Mouse (Mus musculus) myocyte (in vitro differentiated cells): ENCODE results near the gene Kif16b. TPM values are rescaled to one million over a fixed set of nuclear protein-coding genes. Genes with fewer than 3 reads are reported as not detected.

ENCODE experiments used
- H3K27me3 ChIP-seq: one replicate; pipeline ENCODE4 v1.6.1; 2011; ENCODE audit not compliant: control insufficient read depth, insufficient read depth, insufficient read length
- H3K36me3 ChIP-seq: one replicate; pipeline ENCODE4 v1.6.1; 2011; ENCODE audit not compliant: control insufficient read depth, insufficient read depth
- H3K4me2 ChIP-seq: one replicate; pipeline ENCODE4 v1.6.1; 2011; ENCODE audit warnings: low read depth, control low read depth
- H3K4me3 ChIP-seq: one replicate; pipeline ENCODE4 v1.5.1; 2011; ENCODE audit warnings: mild to moderate bottlenecking, control low read depth, moderate library complexity
- H3K79me2 ChIP-seq: one replicate; pipeline ENCODE4 v1.6.1; 2011; ENCODE audit not compliant: control insufficient read depth, insufficient read depth
- H3ac ChIP-seq: one replicate; pipeline ENCODE4 v1.6.1; 2011; ENCODE audit not compliant: control insufficient read depth, insufficient read length
- CEBPB ChIP-seq: IDR thresholded peaks from 2 replicates; pipeline ENCODE4 v1.6.1; 2011; ENCODE audit warnings: mild to moderate bottlenecking, moderate library complexity; ENCODE audit not compliant: poor library complexity, insufficient read depth, severe bottlenecking
- E2F4 ChIP-seq: IDR thresholded peaks from one replicate; pipeline ENCODE4 v1.6.1; 2011; ENCODE audit warnings: mild to moderate bottlenecking, control low read depth, moderate library complexity; ENCODE audit not compliant: insufficient read depth
- MAX ChIP-seq: IDR thresholded peaks from one replicate; pipeline ENCODE4 v1.6.1; 2011; ENCODE audit warnings: low read depth, mild to moderate bottlenecking, control low read depth
- MYOD1 ChIP-seq, 3 experiments: IDR thresholded peaks; one replicate each; pipeline ENCODE4 v1.6.1; 2011; ENCODE audit warnings: control low read depth in 2 of 3, low read depth in 2 of 3, mild to moderate bottlenecking in 2 of 3, moderate library complexity in 1 of 3; ENCODE audit not compliant: insufficient read length in 2 of 3, control insufficient read depth in 1 of 3
- MYOG ChIP-seq, 3 experiments: IDR thresholded peaks; one replicate each; pipeline ENCODE4 v1.6.1; 2011; ENCODE audit warnings: control low read depth in 2 of 3, low read depth in 2 of 3, mild to moderate bottlenecking in 2 of 3; ENCODE audit not compliant: insufficient read length in 2 of 3, control insufficient read depth in 1 of 3, insufficient read depth in 1 of 3
- POLR2A ChIP-seq: IDR thresholded peaks from one replicate; pipeline ENCODE4 v1.6.1; 2011; ENCODE audit warnings: low read depth, mild to moderate bottlenecking, control low read depth, moderate library complexity; ENCODE audit not compliant: insufficient read length
- POLR2AphosphoS2 ChIP-seq: IDR thresholded peaks from one replicate; pipeline ENCODE4 v1.6.1; 2011; ENCODE audit warnings: low read depth, control low read depth; ENCODE audit not compliant: insufficient read length
- REST ChIP-seq: IDR thresholded peaks from one replicate; pipeline ENCODE4 v1.6.1; 2011; ENCODE audit warnings: mild to moderate bottlenecking, control low read depth, moderate library complexity; ENCODE audit not compliant: insufficient read depth, insufficient read length
- SRF ChIP-seq: IDR thresholded peaks from one replicate; pipeline ENCODE4 v1.6.1; 2011; ENCODE audit warnings: low read depth; ENCODE audit not compliant: control insufficient read depth, insufficient read length
- TCF12 ChIP-seq: IDR thresholded peaks from one replicate; pipeline ENCODE4 v1.6.1; 2011; ENCODE audit warnings: mild to moderate bottlenecking, control low read depth; ENCODE audit not compliant: poor library complexity, insufficient read depth, severe bottlenecking
- TCF3 ChIP-seq: IDR thresholded peaks from one replicate; pipeline ENCODE4 v1.6.1; 2011; ENCODE audit warnings: low read depth, control low read depth; ENCODE audit not compliant: insufficient read length
- USF1 ChIP-seq: IDR thresholded peaks from one replicate; pipeline ENCODE4 v1.6.1; 2011; ENCODE audit warnings: low read depth, mild to moderate bottlenecking, control low read depth, moderate library complexity
- polyA plus RNA-seq: library from polyadenylated mRNA; unstranded; fragments of >200 nt; fragmentation: generic; extraction: Trizol; gene quantifications from one replicate; pipeline ENCODE4 v1.2.1, GENCODE M21; 2012; ENCODE audit warnings: missing spikeins

Kif16b gene
- polyA plus RNA-seq, 1 experiment: 3.3 TPM

DNA sequence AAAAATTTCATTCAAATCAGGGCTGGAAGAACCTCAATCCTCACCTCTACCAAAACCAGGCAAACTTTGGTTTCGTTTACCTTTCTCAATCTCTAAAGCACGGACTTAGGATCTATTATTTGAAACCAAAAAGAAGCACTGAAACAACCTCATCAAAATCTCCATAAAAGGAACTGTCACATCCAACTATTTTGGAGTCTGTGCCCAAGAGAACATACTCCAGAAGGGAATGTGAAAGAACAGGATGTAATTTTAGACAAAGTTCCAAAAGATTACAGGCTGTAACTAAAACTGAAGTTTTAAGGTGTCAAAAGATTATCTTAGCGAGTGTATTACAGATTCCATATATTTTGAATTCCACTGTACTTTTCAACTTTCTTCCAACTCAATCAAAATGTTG is 232.9 kb downstream of the Kif16b start:
- Histone ChIP-seq H3K4me3 (no peak overlapping the region), H3K27me3 (no peaks in the 10 kb centered on the region), H3K36me3 (no peaks in the 10 kb centered on the region), H3K4me2 (no peak overlapping the region), H3K79me2 (no peaks in the 10 kb centered on the region), H3ac (no peak overlapping the region)
- TF ChIP-seq REST: no peak
- TF ChIP-seq E2F4: no peak
- no peak for TF ChIP-seq CEBPB
- no peak for TF ChIP-seq MAX
- TF ChIP-seq TCF12: no peak
- no peak for TF ChIP-seq POLR2A
- TF ChIP-seq SRF: no peak
- TF ChIP-seq POLR2AphosphoS2: no peak
- no peak for TF ChIP-seq MYOG (IDR thresholded peaks at IDR 0.05; ENCODE audit: control insufficient read depth in 1 of 3, insufficient read depth in 1 of 3, insufficient read length in 2 of 3, low read depth in 2 of 3)
- no peak for TF ChIP-seq USF1

DNA sequence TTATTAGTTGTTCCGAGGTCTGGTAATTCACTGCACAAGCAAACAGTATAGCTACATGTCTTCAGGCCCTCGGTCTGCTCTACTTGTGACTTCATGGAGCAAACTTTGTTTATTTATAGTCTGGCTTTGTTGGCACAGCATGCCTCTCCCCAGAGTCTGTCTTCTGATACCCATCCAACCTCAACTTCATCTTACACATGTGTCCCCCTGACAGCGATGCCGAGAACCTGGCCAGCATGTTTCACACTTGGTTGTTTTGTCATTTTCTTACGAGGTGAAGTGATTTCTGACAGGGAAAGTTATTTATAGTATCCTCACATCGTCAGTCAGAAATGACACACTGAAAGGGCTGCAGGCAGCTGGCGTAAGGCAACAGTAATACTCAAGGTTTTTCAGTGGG is 249.7 kb downstream of the Kif16b start:
- Histone ChIP-seq H3K4me2 (no peak overlapping the region), H3K4me3 (no peak overlapping the region), H3K36me3 (no peaks in the 10 kb centered on the region), H3ac (no peak overlapping the region), H3K27me3 (no peaks in the 10 kb centered on the region), H3K79me2 (no peaks in the 10 kb centered on the region)
- no peak for TF ChIP-seq POLR2AphosphoS2
- no peak for TF ChIP-seq USF1
- TF ChIP-seq MYOD1 (IDR thresholded peaks at IDR 0.05; ENCODE audit: control insufficient read depth in 1 of 3, insufficient read length in 2 of 3, low read depth in 2 of 3): no peak
- no peak for TF ChIP-seq TCF3
- TF ChIP-seq E2F4: no peak
- TF ChIP-seq REST: no peak
- no peak for TF ChIP-seq TCF12
- TF ChIP-seq MYOG (IDR thresholded peaks at IDR 0.05; ENCODE audit: control insufficient read depth in 1 of 3, insufficient read depth in 1 of 3, insufficient read length in 2 of 3, low read depth in 2 of 3): no peak
- no peak for TF ChIP-seq MAX
- TF ChIP-seq CEBPB: no peak
- TF ChIP-seq POLR2A: no peak
- no peak for TF ChIP-seq SRF

- H3ac ChIP-seq: no peak overlapping the region
- TF ChIP-seq CEBPB (no peak), MAX (no peak), USF1 (no peak), E2F4 (no peak), TCF12 (no peak), POLR2A (no peak), SRF (no peak), TCF3 (no peak), POLR2AphosphoS2 (no peak), MYOD1 (IDR thresholded peaks at IDR 0.05; ENCODE audit: control insufficient read depth in 1 of 3, insufficient read length in 2 of 3, low read depth in 2 of 3) (no peak)
- H3K36me3 ChIP-seq: no peaks in the 10 kb centered on the region
- no peaks in the 10 kb centered on the region for H3K79me2 ChIP-seq
- no peaks in the 10 kb centered on the region for H3K27me3 ChIP-seq
- H3K4me3 ChIP-seq: no peak overlapping the region
- no peak overlapping the region for H3K4me2 ChIP-seq
Measured at GRCm38 (mm10) chr2:142648023-142648453, 253.3 kb downstream of the Kif16b start.

DNA sequence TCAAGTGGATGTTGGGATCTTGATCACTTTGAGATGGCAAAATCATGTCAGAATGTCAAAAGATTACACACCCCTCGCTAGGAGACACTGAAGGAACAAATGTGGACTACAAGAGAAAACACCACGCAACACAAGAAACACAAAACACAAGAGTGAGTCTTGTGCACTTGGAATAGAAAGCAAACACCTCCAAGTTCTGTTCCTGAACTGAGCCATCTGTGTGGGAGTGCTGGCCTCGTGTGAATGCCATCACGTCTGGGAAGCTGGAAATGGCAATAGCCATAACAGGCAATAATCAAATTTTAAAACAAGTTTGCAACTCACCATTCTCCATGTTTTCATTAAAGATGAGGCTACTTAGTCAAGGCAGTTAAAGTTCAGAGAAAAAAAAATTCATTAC is 254.5 kb downstream of the Kif16b start:
- H3ac ChIP-seq: no peak overlapping the region
- no peaks in the 10 kb centered on the region for H3K27me3 ChIP-seq
- no peaks in the 10 kb centered on the region for H3K36me3 ChIP-seq
- H3K4me3 ChIP-seq: no peak overlapping the region
- H3K79me2 ChIP-seq: no peaks in the 10 kb centered on the region
- H3K4me2 ChIP-seq: no peak overlapping the region
- TF ChIP-seq REST: no peak
- TF ChIP-seq SRF: no peak
- no peak for TF ChIP-seq POLR2AphosphoS2
- no peak for TF ChIP-seq MAX
- no peak for TF ChIP-seq E2F4
- no peak for TF ChIP-seq MYOG (IDR thresholded peaks at IDR 0.05; ENCODE audit: control insufficient read depth in 1 of 3, insufficient read depth in 1 of 3, insufficient read length in 2 of 3, low read depth in 2 of 3)
- TF ChIP-seq TCF12: no peak
- TF ChIP-seq CEBPB: no peak
- TF ChIP-seq TCF3: no peak
- no peak for TF ChIP-seq MYOD1 (IDR thresholded peaks at IDR 0.05; ENCODE audit: control insufficient read depth in 1 of 3, insufficient read length in 2 of 3, low read depth in 2 of 3)
- no peak for TF ChIP-seq POLR2A
- no peak for TF ChIP-seq USF1

GRCm38 (mm10) chr2:142641766-142642165 is 259.6 kb downstream of the Kif16b start:
- TF ChIP-seq POLR2A: no peak
- no peak for TF ChIP-seq MYOG (IDR thresholded peaks at IDR 0.05; ENCODE audit: control insufficient read depth in 1 of 3, insufficient read depth in 1 of 3, insufficient read length in 2 of 3, low read depth in 2 of 3)
- no peak for TF ChIP-seq MYOD1 (IDR thresholded peaks at IDR 0.05; ENCODE audit: control insufficient read depth in 1 of 3, insufficient read length in 2 of 3, low read depth in 2 of 3)
- no peak for TF ChIP-seq REST
- TF ChIP-seq SRF: no peak
- no peak for TF ChIP-seq TCF12
- TF ChIP-seq USF1: no peak
- TF ChIP-seq CEBPB: no peak
- TF ChIP-seq POLR2AphosphoS2: no peak
- no peak for TF ChIP-seq MAX
- no peak for TF ChIP-seq E2F4
- no peaks in the 10 kb centered on the region for H3K79me2 ChIP-seq
- H3ac ChIP-seq: no peak overlapping the region
- no peak overlapping the region for H3K4me2 ChIP-seq
- no peak overlapping the region for H3K4me3 ChIP-seq
- H3K27me3 ChIP-seq: no peaks in the 10 kb centered on the region
- no peaks in the 10 kb centered on the region for H3K36me3 ChIP-seq
